Mouse (Mus musculus) small intestine, adult 10 weeks (tissue): ENCODE measurements around the gene Olfr463. TPM values are rescaled to one million over a fixed set of nuclear protein-coding genes. Genes with fewer than 3 reads are reported as not detected.

ENCODE experiments used
- polyA plus RNA-seq: library from polyadenylated mRNA; stranded (reverse); fragments of 350-450 nt; fragmentation: Illumina TruSeq; extraction: RNeasy Lipid Tissue Mini Kit (QIAGEN cat#74804); gene quantifications from one replicate; pipeline ENCODE4 v1.2.3, GENCODE M21; 2014; ENCODE audit warnings: low replicate concordance

The Olfr463 gene
- polyA plus RNA-seq, result not detected

GRCm38 (mm10) chr11:87897287-87897686 is at the start of gene Olfr463:
Gene Olfr463, minus strand, starts transcription at chr11:87897387.

GRCm38 (mm10) chr11:87920966-87921365 is 23.8 kb upstream of the Olfr463 start, which contains the start of gene Olfr464:
Gene Olfr464, minus strand, starts transcription at chr11:87920967.

GRCm38 (mm10) chr11:87892168-87892567 is 5.0 kb downstream of the Olfr463 start, which contains the start of gene Olfr462:
Gene Olfr462, minus strand, starts transcription at chr11:87892268.

GRCm38 (mm10) chr11:87875436-87875835 is 21.8 kb downstream of the Olfr463 start, which contains the start of gene Epx:
Gene Epx, minus strand, starts transcription at chr11:87875536.

GRCm38 (mm10) chr11:87852690-87853596 is 44.2 kb downstream of the Olfr463 start, which contains the start of gene Mks1:
Gene Mks1, plus strand, starts transcription at chr11:87853215.

Other genes starting within 250 kb of the Olfr463 start
- gene Rnf43, start 234.7 kb downstream of the Olfr463 start, polyA plus RNA-seq, result 12.7 TPM
- 6.7 TPM for gene Supt4a, start 159.8 kb downstream of the Olfr463 start, polyA plus RNA-seq
- gene Tspoap1, start 136.8 kb downstream of the Olfr463 start, polyA plus RNA-seq, result not detected
- gene Mpo, start 103.8 kb downstream of the Olfr463 start, polyA plus RNA-seq, result not detected
- gene Lpo, start 69.1 kb downstream of the Olfr463 start, polyA plus RNA-seq, result not detected
- 0.63 TPM for gene Mks1, start 44.2 kb downstream of the Olfr463 start, polyA plus RNA-seq
- gene Epx, start 21.9 kb downstream of the Olfr463 start, polyA plus RNA-seq, result not detected
- gene Olfr462, start 5.1 kb downstream of the Olfr463 start, polyA plus RNA-seq, result not detected
- not detected for gene Olfr464, start 23.6 kb upstream of the Olfr463 start, polyA plus RNA-seq
- 110 TPM for gene Dynll2, start 90.1 kb upstream of the Olfr463 start, polyA plus RNA-seq
- gene Srsf1, start 150.0 kb upstream of the Olfr463 start, polyA plus RNA-seq, result 804 TPM
- gene Vezf1, start 170.9 kb upstream of the Olfr463 start, polyA plus RNA-seq, result 76.0 TPM
- gene Cuedc1, start 200.7 kb upstream of the Olfr463 start, polyA plus RNA-seq, result 0.59 TPM